Mouse (Mus musculus): ENCODE measurements around the gene Pdzph1.

Pdzph1 gene

DNA sequence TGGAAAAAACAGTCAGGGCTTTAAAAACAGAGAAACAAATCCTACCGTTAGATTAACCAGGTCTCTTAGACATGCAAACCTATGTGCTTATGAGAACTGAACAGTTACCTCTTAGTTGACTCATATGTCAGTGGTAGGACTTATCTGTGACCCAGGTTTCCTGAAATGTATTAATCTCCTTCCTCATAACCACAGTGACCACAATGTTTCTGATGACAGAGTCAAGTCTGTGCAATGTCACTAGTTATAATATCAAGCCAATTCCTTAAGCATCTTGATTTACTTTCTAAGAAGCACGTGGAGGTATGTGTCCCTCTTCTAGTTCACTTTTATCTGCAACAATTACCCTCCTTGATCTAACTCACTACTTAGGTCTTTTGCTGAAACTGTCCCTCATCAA lies 68.4 kb downstream of the Pdzph1 start:
- DNase-seq (ENCODE audit: inconsistent ontology term): no peak

DNA sequence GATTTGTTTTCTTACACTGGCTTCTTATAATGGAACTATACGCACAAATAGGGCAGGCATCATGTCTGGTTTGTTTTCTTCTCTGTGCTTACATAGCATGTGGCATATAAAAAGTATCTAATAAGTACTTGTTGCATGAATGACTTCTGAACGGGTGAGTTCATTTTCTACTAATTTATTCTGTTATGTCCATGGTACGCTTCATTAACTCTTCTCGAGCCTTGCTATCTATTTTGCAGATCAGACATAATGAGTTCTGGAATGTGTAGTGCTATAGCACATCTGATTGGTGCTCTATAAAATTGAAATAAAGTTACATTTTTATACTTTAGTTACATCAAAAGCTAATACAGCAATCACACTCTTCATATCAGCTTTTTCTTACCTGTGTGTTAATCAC lies 71.2 kb downstream of the Pdzph1 start:
- no peak for DNase-seq (ENCODE audit: inconsistent ontology term)

DNA sequence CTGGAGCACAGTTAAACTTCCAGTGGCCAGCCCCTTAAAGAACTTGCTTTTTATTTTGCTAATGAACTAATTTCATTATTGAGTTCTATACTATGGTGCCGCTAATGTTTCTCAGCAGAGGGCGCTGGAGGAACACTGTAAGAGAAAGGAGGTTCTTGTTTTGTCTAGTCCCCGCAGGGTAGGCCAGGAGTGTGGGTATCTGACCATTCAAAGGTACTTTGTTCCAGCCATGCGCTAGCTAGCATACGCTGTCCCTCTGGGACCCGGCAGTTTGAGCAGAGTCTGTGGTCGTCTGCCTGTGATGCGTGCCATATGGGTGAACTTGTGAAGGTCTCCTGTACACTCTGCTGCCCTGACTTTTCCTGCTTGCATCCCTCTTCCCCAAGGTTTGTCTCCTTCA lies 72.1 kb downstream of the Pdzph1 start:
- peak; percentile 51 for DNase-seq (ENCODE audit: inconsistent ontology term)

DNA sequence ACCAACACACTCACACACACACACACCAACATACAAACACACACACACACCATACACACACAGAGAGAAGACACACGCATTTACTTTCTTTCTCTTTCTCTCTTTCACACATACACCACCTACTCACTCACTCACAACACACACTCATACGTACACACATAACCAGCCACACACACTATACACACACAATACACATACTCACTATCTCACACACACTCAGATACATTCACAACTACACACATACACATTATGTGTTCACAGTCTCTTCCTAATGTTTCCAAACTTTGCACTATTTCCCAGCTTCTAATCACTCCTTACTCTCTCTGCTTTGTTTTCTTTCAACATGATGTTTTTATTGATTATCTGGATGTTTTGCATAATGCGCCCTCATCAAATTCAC lies 72.6 kb downstream of the Pdzph1 start:
- DNase-seq (ENCODE audit: inconsistent ontology term): no peak

DNA sequence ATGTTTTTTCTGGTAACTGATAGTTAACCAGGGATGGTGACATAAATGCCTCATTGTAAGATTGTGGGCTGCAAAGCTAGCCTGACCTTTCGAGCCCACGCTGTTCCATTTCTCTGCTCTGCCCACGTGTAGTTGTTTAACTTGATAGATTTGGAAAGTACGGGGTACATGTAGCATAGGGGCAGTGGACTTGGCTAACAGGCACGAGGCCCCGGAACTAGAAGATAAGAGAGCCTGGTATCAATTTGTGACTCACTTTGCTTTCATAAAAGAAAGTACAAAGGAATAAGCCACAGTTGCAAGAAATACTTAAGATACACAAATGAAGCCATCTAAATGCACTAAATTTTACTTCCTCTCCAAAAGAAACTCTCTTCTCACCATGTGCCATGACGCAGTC lies 79.6 kb downstream of the Pdzph1 start:
- DNase-seq (ENCODE audit: inconsistent ontology term): no peak

DNA sequence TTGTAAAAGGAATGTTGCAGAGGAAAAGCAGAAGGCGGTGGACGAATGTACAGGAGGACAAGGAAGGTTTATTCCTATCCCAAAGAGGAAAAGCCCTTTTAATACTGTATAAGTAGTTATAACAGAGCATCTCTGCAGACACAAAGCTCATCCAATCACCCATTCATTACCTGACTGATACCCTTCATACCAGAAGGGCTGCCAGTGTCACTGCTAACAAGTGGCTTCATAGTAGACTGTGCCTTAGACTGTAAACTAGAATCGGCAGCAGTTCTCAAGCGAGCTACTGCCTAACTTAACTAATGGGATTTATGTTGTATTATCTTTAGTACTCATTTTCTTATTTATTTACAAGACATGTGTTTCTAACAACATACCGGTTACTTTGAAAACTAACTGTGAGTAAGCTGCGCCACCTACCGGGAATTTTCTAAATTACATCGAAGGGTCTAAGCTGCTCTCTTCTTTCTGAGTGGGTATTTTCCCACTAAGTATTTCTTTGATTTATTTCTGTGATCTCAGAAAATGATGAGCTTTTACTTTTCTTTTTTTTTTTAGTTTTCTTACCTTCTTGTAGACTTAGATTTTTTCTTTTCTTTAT lies 82.0 kb downstream of the Pdzph1 start:
- peak; percentile 40 for DNase-seq (ENCODE audit: inconsistent ontology term)

DNA sequence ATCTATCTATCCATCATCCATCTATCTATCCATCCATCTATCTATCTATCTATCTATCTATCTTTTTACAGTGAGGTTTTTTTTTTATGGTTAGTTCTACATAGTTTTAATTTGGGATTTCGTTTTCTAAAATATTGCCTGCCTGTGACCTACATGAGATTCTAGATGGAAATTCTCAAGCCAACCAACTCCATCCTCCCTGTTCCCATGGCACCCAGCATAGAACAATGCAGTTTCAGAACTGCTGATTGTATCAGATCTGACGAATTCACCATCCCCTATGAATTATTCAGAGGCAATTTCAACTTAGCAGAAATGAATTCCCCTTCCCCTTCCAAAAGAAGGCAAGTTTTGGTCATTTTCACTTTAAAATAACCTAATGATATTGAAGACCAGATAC lies 85.2 kb downstream of the Pdzph1 start:
- no peak for DNase-seq (ENCODE audit: inconsistent ontology term)

DNA sequence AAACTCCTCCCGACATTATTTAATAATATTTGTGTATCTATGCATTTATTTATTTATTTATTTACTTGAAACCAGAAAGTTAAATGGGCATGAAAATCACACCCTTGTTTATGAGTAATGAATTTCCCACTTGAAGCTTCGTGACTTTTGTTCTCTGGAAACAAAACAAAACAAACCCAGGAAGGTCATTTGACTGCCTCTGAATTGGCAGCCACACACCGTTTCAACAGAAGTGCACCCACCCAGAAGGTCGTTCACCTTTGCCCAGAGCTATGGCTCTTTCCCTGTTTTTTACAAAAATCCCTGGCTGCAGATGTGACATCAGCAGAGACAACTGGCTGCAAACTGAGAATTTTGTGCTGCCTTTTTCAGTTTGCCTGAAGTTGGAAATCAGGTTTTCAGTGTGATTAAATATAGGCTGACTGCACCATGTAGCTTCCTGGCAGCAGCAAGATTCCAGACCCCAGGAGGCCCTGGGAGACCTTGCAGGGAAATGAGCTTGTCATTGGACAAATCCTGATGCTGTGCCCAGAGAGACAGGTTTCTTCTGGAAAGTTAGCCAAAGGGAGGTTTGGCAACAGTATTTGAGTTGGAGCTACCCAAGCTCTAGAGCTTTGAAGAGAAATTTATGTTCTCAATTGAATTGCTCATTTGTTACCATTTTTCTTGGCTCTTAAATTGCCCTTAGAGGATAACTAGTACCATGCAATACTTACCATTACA lies 99.5 kb downstream of the Pdzph1 start:
- no peak for DNase-seq (ENCODE audit: inconsistent ontology term)

DNA sequence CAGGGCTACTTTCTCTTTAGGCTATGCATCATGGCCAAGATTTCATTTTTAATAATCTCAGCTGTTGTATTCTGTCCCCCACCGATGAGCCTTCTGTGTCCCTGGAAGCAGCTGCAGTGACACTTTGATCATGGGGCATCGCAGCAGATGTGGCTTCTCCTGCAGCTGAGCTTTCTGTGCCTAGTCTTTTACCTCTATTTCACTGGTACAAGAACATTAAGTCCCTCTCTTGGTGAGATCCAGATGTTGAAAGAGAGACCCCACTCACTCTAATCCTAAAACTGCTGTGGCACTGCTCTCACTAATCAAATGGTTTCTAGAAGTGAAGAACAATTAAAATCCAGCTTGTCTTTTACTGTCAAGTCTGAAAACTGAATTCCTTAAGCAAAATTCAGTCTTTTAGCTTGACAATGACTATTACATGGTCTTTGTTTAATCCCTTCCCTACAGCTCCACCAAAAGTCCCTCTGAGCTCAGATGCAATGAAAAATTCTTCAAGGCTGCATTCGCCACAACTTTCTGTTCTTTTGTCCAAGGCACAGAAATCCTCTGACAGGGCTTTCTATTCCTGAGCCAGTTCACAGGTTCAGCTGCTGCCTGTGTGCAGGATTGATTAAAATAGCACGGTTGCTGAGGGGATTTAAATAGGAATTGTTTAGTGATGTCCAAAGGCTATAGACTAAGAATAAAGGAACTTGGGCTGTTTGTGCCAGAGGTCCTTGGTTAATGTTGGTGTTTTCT lies 101.1 kb downstream of the Pdzph1 start:
- DNase-seq (ENCODE audit: inconsistent ontology term): no peak

DNA sequence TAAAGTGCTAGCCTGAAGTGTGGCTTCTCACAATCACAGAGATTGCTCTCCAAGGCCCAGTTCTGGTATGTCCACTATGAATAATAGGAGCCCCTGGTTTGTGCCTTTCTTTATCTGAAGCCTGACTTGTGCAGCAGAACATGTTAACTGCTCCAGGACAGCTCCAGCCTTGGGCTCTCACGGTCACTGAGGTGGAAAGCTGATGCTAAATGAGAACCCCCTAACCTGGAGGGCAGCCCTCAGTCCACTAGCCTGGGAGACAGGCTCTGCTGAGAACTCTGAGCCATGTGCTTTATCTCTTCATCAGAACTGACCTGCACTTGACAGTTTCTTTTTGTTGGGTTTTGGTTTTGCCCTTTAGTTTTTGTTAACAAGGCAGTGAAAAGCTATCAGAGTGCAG lies 106.8 kb downstream of the Pdzph1 start:
- DNase-seq (ENCODE audit: inconsistent ontology term): no peak

DNA sequence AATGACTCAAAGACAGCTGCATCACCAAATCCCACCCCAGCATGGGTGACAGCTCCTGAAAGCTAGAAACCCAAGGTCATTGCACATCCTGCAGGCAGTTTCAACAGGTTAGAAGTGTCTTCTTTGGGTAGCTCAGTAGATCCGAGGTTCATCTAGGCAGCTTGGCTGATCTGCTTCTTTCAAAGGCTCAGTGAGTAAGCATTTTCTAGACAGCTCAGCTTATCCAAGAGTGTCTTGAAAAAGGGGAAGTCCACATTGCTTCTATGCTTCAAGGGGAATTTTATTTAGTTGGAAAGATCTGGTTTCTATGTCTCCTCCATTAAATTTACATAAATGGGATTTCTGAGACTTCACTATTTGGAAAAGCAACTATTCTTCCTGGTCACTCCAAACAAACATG lies 117.8 kb downstream of the Pdzph1 start:
- no peak for DNase-seq (ENCODE audit: inconsistent ontology term)

DNA sequence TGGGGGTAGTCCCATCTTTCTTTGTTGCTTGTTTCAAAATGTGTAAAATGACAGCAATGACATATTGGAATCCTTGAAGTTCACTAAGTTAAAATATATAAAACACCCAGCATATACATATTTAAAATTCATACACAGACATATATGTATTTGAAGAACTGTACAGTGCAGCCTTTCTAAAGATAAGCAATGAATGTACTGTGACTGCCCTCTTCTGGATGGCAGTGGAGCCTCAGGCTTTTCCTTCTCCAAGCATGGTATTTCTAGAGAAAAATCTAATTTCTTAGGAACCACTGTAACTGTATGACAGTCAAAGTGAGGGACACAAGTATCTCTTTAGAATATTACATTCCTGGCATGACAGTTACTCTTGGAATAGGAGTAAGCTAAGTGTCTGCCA lies 120.4 kb downstream of the Pdzph1 start:
- no peak for DNase-seq (ENCODE audit: inconsistent ontology term)
